Mouse (Mus musculus): ENCODE results near the gene Rabepk.
"Not testable (repeated sequence)": the region's sequence is repeated elsewhere in the genome, so short reads cannot be mapped to it uniquely, and the experiment has no call there.

Rabepk gene

GRCm38 (mm10) chr2:34805364-34805950, 5.7 kb upstream of the Rabepk start:
- in situ Hi-C loops (cut with MboI; ENCODE audit: unreplicated experiment in 2 of 2): no loop called here

- in situ Hi-C loops (cut with MboI; ENCODE audit: unreplicated experiment in 2 of 2): no loop called here
These were observed 5.1 kb upstream of the Rabepk start for GRCm38 (mm10) chr2:34804815-34805214.

GRCm38 (mm10) chr2:34804172-34804571, 4.5 kb upstream of the Rabepk start:
- in situ Hi-C loops (cut with MboI; ENCODE audit: unreplicated experiment in 2 of 2): no loop called here

- in situ Hi-C loops (cut with MboI; ENCODE audit: unreplicated experiment in 2 of 2): no loop called here
These were observed 4.0 kb upstream of the Rabepk start for GRCm38 (mm10) chr2:34803746-34804145.

GRCm38 (mm10) chr2:34802565-34803245, 3.0 kb upstream of the Rabepk start:
- in situ Hi-C loops (cut with MboI; ENCODE audit: unreplicated experiment in 2 of 2): not testable (repeated sequence)

- in situ Hi-C loops (cut with MboI; ENCODE audit: unreplicated experiment in 2 of 2): no loop called here
These were observed 2.1 kb upstream of the Rabepk start for GRCm38 (mm10) chr2:34801516-34802482.

GRCm38 (mm10) chr2:34800371-34800770, 659 bp upstream of the Rabepk start:
- in situ Hi-C loops (cut with MboI; ENCODE audit: unreplicated experiment in 2 of 2): no loop called here

GRCm38 (mm10) chr2:34795426-34795825, 4.3 kb downstream of the Rabepk start:
- in situ Hi-C loops (cut with MboI; ENCODE audit: unreplicated experiment in 2 of 2): loop anchor here in 1 of 2 experiments (10.0 kb wide), 1 partner anchor 329 kb away; no protein-coding TSS in a partner anchor

GRCm38 (mm10) chr2:34794511-34794910, 5.2 kb downstream of the Rabepk start:
- in situ Hi-C loops (cut with MboI; ENCODE audit: unreplicated experiment in 2 of 2): loop anchor here in 1 of 2 experiments (10.0 kb wide), 1 partner anchor 330 kb away; no protein-coding TSS in a partner anchor

GRCm38 (mm10) chr2:34792543-34792942, 7.2 kb downstream of the Rabepk start:
- in situ Hi-C loops (cut with MboI; ENCODE audit: unreplicated experiment in 2 of 2): loop anchor here in 1 of 2 experiments (10.0 kb wide), 1 partner anchor 332 kb away; no protein-coding TSS in a partner anchor

- in situ Hi-C loops (cut with MboI; ENCODE audit: unreplicated experiment in 2 of 2): loop anchor here in 1 of 2 experiments (10.0 kb wide), 1 partner anchor 335 kb away; no protein-coding TSS in a partner anchor
These were observed 9.4 kb downstream of the Rabepk start for GRCm38 (mm10) chr2:34790282-34790681.

GRCm38 (mm10) chr2:34784085-34784484, 15.6 kb downstream of the Rabepk start:
- in situ Hi-C loops (cut with MboI; ENCODE audit: unreplicated experiment in 2 of 2): loop anchor here (5.0 to 10.0 kb wide), 2 partner anchors 121 to 323 kb away; partner anchors contain the start of gene Cntrl (in 1 of the 2)

- in situ Hi-C loops (cut with MboI; ENCODE audit: unreplicated experiment in 2 of 2): loop anchor here (5.0 to 10.0 kb wide), 2 partner anchors 121 to 324 kb away; partner anchors contain the start of gene Cntrl (in 1 of the 2)
These were observed 16.4 kb downstream of the Rabepk start for GRCm38 (mm10) chr2:34783064-34784020.

GRCm38 (mm10) chr2:34777237-34777868, 22.4 kb downstream of the Rabepk start:
- in situ Hi-C loops (cut with MboI; ENCODE audit: unreplicated experiment in 2 of 2): no loop called here

- in situ Hi-C loops (cut with MboI; ENCODE audit: unreplicated experiment in 2 of 2): loop anchor here in 1 of 2 experiments (5.0 kb wide), 1 partner anchor 188 kb away; the partner anchor contains the start of gene Traf1
These were observed 25.2 kb downstream of the Rabepk start for GRCm38 (mm10) chr2:34774493-34774892.

GRCm38 (mm10) chr2:34773673-34774072, 26.0 kb downstream of the Rabepk start:
- in situ Hi-C loops (cut with MboI; ENCODE audit: unreplicated experiment in 2 of 2): loop anchor here in 1 of 2 experiments (5.0 kb wide), 1 partner anchor 189 kb away; the partner anchor contains the start of gene Traf1

GRCm38 (mm10) chr2:34772252-34773235, 27.2 kb downstream of the Rabepk start:
- in situ Hi-C loops (cut with MboI; ENCODE audit: unreplicated experiment in 2 of 2): loop anchor here in 1 of 2 experiments (5.0 kb wide), 1 partner anchor 190 kb away; the partner anchor contains the start of gene Traf1
